Mouse (Mus musculus) lung, postnatal 0 days (tissue): ENCODE measurements at regions not wholly inside any gene's neighbourhood (a gene's known extent, or its start where the extent isn't known, plus 50 kb on each side); places are given as distances from the start of the nearest gene placed in this dataset.
"Not testable (repeated sequence)": the region's sequence is repeated elsewhere in the genome, so short reads cannot be mapped to it uniquely, and the experiment has no call there.

Source experiments
- CTCF ChIP-seq: IDR thresholded peaks from 2 replicates; pipeline ENCODE4 v1.5.1; 2016; ENCODE audit warnings: antibody characterized with exemption, mild to moderate bottlenecking
- EP300 ChIP-seq: IDR thresholded peaks from 2 replicates; pipeline ENCODE4 v1.6.1; 2016; ENCODE audit warnings: antibody characterized with exemption, mild to moderate bottlenecking, control low read depth

GRCm38 (mm10) chr12:106361646-106362045 lies 351.6 kb downstream of the Vrk1 start:
- TF ChIP-seq CTCF, EP300: not testable (repeated sequence)
